Mouse (Mus musculus): ENCODE results near the gene Tubb2a. TPM values are rescaled to one million over a fixed set of nuclear protein-coding genes. Genes with fewer than 3 reads are reported as not detected.

Tubb2a gene
- polyA plus RNA-seq, 1 experiment from 2014 or later, result 185 TPM

Other genes with a start within 250 kb of the Tubb2a start
- not detected in 2 replicates for gene Serpinb6e, start 234.6 kb downstream of the Tubb2a start, polyA plus RNA-seq (2014; fragmentation: Nextera tagmentation; extraction: Ambion mirVana)
- gene Serpinb6c, start 172.3 kb downstream of the Tubb2a start, polyA plus RNA-seq (2014; fragmentation: Nextera tagmentation; extraction: Ambion mirVana), result 0.29 TPM in 1 of 2 replicates, not detected in the other
- 16.1 and 16.7 TPM in 2 replicates for gene Nqo2, start 113.3 kb downstream of the Tubb2a start, polyA plus RNA-seq (2014; fragmentation: Nextera tagmentation; extraction: Ambion mirVana)
- gene Ripk1, start 75.6 kb downstream of the Tubb2a start, polyA plus RNA-seq (2014; fragmentation: Nextera tagmentation; extraction: Ambion mirVana), result 9.8 and 11.3 TPM in 2 replicates
- 31.8 and 39.1 TPM in 2 replicates for gene Serpinb6a, start 75.2 kb downstream of the Tubb2a start, polyA plus RNA-seq (2014; fragmentation: Nextera tagmentation; extraction: Ambion mirVana)
- gene Bphl, start 40.4 kb downstream of the Tubb2a start, polyA plus RNA-seq (2014; fragmentation: Nextera tagmentation; extraction: Ambion mirVana), result 33.3 and 33.8 TPM in 2 replicates
- gene Tubb2b, start 52.5 kb upstream of the Tubb2a start, polyA plus RNA-seq (2014; fragmentation: Nextera tagmentation; extraction: Ambion mirVana), result 232 and 287 TPM in 2 replicates
- 114 and 123 TPM in 2 replicates for gene Psmg4, start 85.0 kb upstream of the Tubb2a start, polyA plus RNA-seq (2014; fragmentation: Nextera tagmentation; extraction: Ambion mirVana)